Mouse (Mus musculus): ENCODE results near the gene Auts2.

DNA sequence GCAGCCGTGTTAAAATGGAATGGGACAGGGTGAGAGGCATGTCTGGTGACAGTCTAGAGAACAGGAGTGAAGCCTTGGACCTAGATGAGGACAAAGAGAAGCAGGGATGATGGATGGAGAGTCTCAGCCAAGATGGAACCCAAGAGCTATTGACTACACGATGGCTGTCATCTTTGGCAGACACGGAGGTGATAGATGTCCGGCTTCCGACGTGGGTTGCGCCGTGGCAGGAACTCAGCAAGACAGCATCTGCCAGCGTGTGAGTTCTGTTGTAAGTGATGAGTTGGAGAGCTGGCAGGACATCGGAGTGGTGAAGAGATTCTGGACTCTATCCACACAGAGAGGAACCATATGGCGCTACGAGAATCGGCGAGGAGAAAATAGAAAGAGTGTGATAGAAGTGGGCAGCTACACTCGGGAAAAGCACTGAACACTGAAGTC is 723.9 kb downstream of the Auts2 start:
- TF ChIP-seq CTCF (IDR thresholded peaks at IDR 0.05; ENCODE audit: low read depth) (no peak), EP300 (IDR thresholded peaks at IDR 0.05; ENCODE audit: low read depth) (no peak)
